In genomic region chr16:72085181-72085580, GRCm38 (mm10) we compare ENCODE assay signal across 28 mouse cellular contexts.
A peak's percentile ranks its signal among the peaks of the same experiment; 100 is the strongest.
DNase-seq lines count a peak whose midpoint lies in the region; ATAC-seq and TF ChIP-seq lines count a peak whose summit lies in the region.
"Had no signal": no experiment of that assay in that cellular context is flagged by ENCODE, and none has a peak within 500 bp of the region (broad histone marks: within the 10 kb centered on the region; RNA-seq: fewer than 3 reads in every experiment).

No protein-coding gene starts in this region.

- no peaks in the 10 kb centered on the region for H3K9me3 ChIP-seq in hindbrain, postnatal 0 days (ENCODE audit: low read length)
- no peaks in the 10 kb centered on the region for H3K9me3 ChIP-seq in hindbrain, embryonic 10.5 days
- H3K9me3 ChIP-seq in midbrain, embryonic 14.5 days (ENCODE audit: control insufficient read depth, low read length): no peaks in the 10 kb centered on the region
- H3K9me3 ChIP-seq in midbrain, embryonic 15.5 days: no peaks in the 10 kb centered on the region
- H3K9me3 ChIP-seq: embryonic facial prominence, embryonic 10.5 days; embryonic facial prominence, embryonic 13.5 days; forebrain, embryonic 12.5 days; heart, embryonic 12.5 days; heart, embryonic 15.5 days had no signal

- no peaks in the 10 kb centered on the region for H3K36me3 ChIP-seq in hindbrain, postnatal 0 days (ENCODE audit: insufficient read depth, low read length)
- no peaks in the 10 kb centered on the region for H3K36me3 ChIP-seq in hindbrain, embryonic 10.5 days
- no peaks in the 10 kb centered on the region for H3K36me3 ChIP-seq in midbrain, embryonic 14.5 days (ENCODE audit: control insufficient read depth, insufficient read depth, low read length)
- H3K36me3 ChIP-seq in midbrain, embryonic 15.5 days (replicated peaks): no peaks in the 10 kb centered on the region
- H3K36me3 ChIP-seq: embryonic facial prominence, embryonic 10.5 days; embryonic facial prominence, embryonic 13.5 days; forebrain, embryonic 12.5 days; heart, embryonic 12.5 days; heart, embryonic 15.5 days had no signal

- H3K27me3 ChIP-seq in hindbrain, postnatal 0 days (ENCODE audit: insufficient read depth, low read length): no peaks in the 10 kb centered on the region
- no peaks in the 10 kb centered on the region for H3K27me3 ChIP-seq in hindbrain, embryonic 10.5 days (ENCODE audit: insufficient read depth, poor library complexity, severe bottlenecking)
- H3K27me3 ChIP-seq in midbrain, embryonic 14.5 days (ENCODE audit: control insufficient read depth, insufficient read depth, low read length): no peaks in the 10 kb centered on the region
- H3K27me3 ChIP-seq in midbrain, embryonic 15.5 days (replicated peaks): no peaks in the 10 kb centered on the region
- H3K27me3 ChIP-seq: embryonic facial prominence, embryonic 13.5 days; forebrain, embryonic 12.5 days; heart, embryonic 12.5 days; heart, embryonic 15.5 days had no signal

- DNase-seq in cerebellum, postnatal 10 days: peak; percentile 14 to 38
- DNase-seq in cerebellum, adult 18-20 months: no peak
- DNase-seq in hindbrain, postnatal 0 days (ENCODE audit: low spot score): peak; percentile 44
- DNase-seq in hindbrain, embryonic 10.5 days (ENCODE audit: low spot score): no peak
- DNase-seq in midbrain, embryonic 14.5 days: peak; percentile 72
- no peak for DNase-seq in heart, adult 8-10 months (ENCODE audit: low spot score)
- DNase-seq: adrenal gland, adult 8-10 months; adrenal gland, postnatal 25 days; cerebellum, adult 2 months; cerebellum, adult 9-11 months; cerebellum, postnatal 36 days; embryo, embryonic 11 days; forebrain, postnatal 0 days; gastrocnemius, adult 2 months; gastrocnemius, postnatal 14 days; heart, adult 11 months; heart, postnatal 10 days; heart, postnatal 36 days had no signal

- WGBS in hindbrain, postnatal 0 days: 56% methylated on average over 5 of the region's 5 CpGs
- WGBS in hindbrain, embryonic 10.5 days: 89% methylated on average over 5 of the region's 5 CpGs
- WGBS in midbrain, embryonic 14.5 days: 53% methylated on average over 5 of the region's 5 CpGs
- 45% methylated on average over 5 of the region's 5 CpGs for WGBS in midbrain, embryonic 15.5 days

- H3K4me1 ChIP-seq in hindbrain, postnatal 0 days (ENCODE audit: insufficient read depth, low read length): peaks cover 4% of the 10 kb centered on the region; the same call in 1 of the 2 replicates
- no peaks in the 10 kb centered on the region for H3K4me1 ChIP-seq in hindbrain, embryonic 10.5 days (replicated peaks)
- H3K4me1 ChIP-seq in midbrain, embryonic 14.5 days (ENCODE audit: control insufficient read depth, insufficient read depth, low read length): 0 out of 2 replicates have a peak, but pooled peaks cover 5% of the 10 kb centered on the region
- peaks cover 12% of the 10 kb centered on the region for H3K4me1 ChIP-seq in midbrain, embryonic 15.5 days
- H3K4me1 ChIP-seq: embryonic facial prominence, embryonic 10.5 days; embryonic facial prominence, embryonic 13.5 days; heart, embryonic 12.5 days; heart, embryonic 15.5 days had no signal

- H3K9ac ChIP-seq in hindbrain, postnatal 0 days (replicated peaks; ENCODE audit: low read length): no peak overlapping the region
- no peak overlapping the region for H3K9ac ChIP-seq in midbrain, embryonic 14.5 days (replicated peaks; ENCODE audit: low read length)
- no peak overlapping the region for H3K9ac ChIP-seq in midbrain, embryonic 15.5 days
- H3K9ac ChIP-seq: embryonic facial prominence, embryonic 13.5 days; forebrain, embryonic 12.5 days; forebrain, postnatal 0 days; heart, embryonic 12.5 days; heart, embryonic 15.5 days had no signal

- H3K4me3 ChIP-seq in hindbrain, postnatal 0 days (ENCODE audit: low read length): no peak overlapping the region
- no peak overlapping the region for H3K4me3 ChIP-seq in hindbrain, embryonic 10.5 days
- H3K4me3 ChIP-seq in midbrain, embryonic 14.5 days (replicated peaks; ENCODE audit: low read depth, low read length): no peak overlapping the region
- H3K4me3 ChIP-seq in midbrain, embryonic 15.5 days: no peak overlapping the region
- H3K4me3 ChIP-seq: embryonic facial prominence, embryonic 10.5 days; embryonic facial prominence, embryonic 13.5 days; erythroblast, embryonic 14.5 days; forebrain, embryonic 12.5 days; gastrocnemius, adult 2 months; heart, embryonic 12.5 days; heart, embryonic 15.5 days had no signal

- no peak for TF ChIP-seq CTCF in hindbrain, postnatal 0 days (IDR thresholded peaks at IDR 0.05; ENCODE audit: low read depth)

- no peak for ATAC-seq in hindbrain, postnatal 0 days
- ATAC-seq in midbrain, embryonic 14.5 days (ENCODE audit: low FRiP score, low TSS enrichment): no peak
- no peak; the same call in 1 of the 2 replicates for ATAC-seq in midbrain, embryonic 15.5 days (replicated peaks)
- ATAC-seq: activated CD4-positive, CD25-positive, alpha-beta regulatory T cell, adult 4 months; forebrain, postnatal 0 days; hindbrain, embryonic 16.5 days; inflammation-experienced regulatory T-cells, adult 6 months had no signal

- H3K4me2 ChIP-seq in hindbrain, postnatal 0 days (ENCODE audit: low read depth, low read length): no peak overlapping the region
- no peak overlapping the region for H3K4me2 ChIP-seq in midbrain, embryonic 14.5 days (ENCODE audit: low read length)
- no peak overlapping the region for H3K4me2 ChIP-seq in midbrain, embryonic 15.5 days
- H3K4me2 ChIP-seq: embryonic facial prominence, embryonic 13.5 days; forebrain, embryonic 12.5 days; heart, embryonic 12.5 days; heart, embryonic 15.5 days had no signal

- H3K27ac ChIP-seq in hindbrain, postnatal 0 days: no peak overlapping the region
- H3K27ac ChIP-seq in hindbrain, embryonic 10.5 days: no peak overlapping the region
- H3K27ac ChIP-seq in midbrain, embryonic 14.5 days (replicated peaks; ENCODE audit: low read depth, low read length): no peak overlapping the region
- no peak overlapping the region for H3K27ac ChIP-seq in midbrain, embryonic 15.5 days
- H3K27ac ChIP-seq: embryonic facial prominence, embryonic 10.5 days; embryonic facial prominence, embryonic 13.5 days; forebrain, embryonic 12.5 days; gastrocnemius, adult 2 months; heart, embryonic 15.5 days had no signal

Comparison
In these comparisons a context has a peak if more than half of its experiments do, and no peak if none do; other contexts are left out.
1. DNase-seq: peak in cerebellum, postnatal 10 days (2 of 2), hindbrain, postnatal 0 days (single experiment) and midbrain, embryonic 14.5 days (single experiment); none in cerebellum, adult 18-20 months (0 of 2), hindbrain, embryonic 10.5 days (single experiment) and heart, adult 8-10 months (single experiment).